Mouse (Mus musculus) mammary gland, adult 2 months (tissue): ENCODE measurements around the gene Mum1l1. TPM values are rescaled to one million over a fixed set of nuclear protein-coding genes. Genes with fewer than 3 reads are reported as not detected.

Source experiments
- polyA plus RNA-seq: library from polyadenylated mRNA; depleted of rRNA; stranded (reverse); fragments of >200 nt; gene quantifications from 2 replicates; pipeline ENCODE4 v1.2.3, GENCODE M21; 2012; ENCODE audit warnings: low replicate concordance; rRNA removed

Mum1l1 gene
- 1.4 and 4.2 TPM in 2 replicates for polyA plus RNA-seq

DNA sequence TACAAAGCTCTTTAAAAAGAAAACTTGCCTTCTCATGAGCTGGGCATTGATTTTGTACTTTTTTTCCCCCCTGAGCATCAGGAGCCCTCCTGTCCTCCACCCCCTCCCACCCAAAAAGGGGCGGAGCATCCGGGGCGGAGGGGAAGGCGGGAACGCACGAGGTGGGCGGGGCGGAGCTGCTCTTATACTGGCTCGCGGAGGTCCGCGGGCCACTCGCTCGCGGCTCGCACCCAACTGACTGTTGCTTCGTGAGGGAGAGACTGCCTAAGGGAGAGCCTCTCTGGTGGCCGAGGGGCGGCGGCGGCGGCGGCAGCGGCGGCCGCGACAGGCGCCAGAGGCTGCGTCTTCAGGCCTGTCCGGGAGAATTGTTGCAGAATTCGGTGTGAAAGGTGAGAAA lies at the start of gene Mum1l1:
Gene Mum1l1 (plus strand): TSS at position 214 of the 397 bp plus-strand sequence.

DNA sequence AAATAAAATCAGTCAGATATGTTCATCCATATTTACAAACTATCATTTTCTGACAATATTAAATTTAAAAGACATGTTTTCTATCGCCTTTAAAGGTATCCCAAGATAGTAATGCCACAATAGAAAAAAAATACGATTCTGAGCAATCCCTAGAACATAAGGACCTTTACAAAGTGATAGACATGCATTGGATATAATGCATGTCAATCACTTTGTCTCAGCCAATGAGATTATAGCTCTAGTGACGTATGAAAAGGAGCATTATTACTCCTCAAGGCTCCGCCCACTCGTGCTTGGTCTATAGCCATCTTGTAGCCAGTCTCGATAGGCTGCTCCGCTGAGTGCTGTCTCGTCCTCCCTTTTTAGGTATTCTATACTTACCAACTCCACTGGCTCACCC lies 30.9 kb upstream of the Mum1l1 start, which contains the start of gene 4933428M09Rik:
Gene 4933428M09Rik (plus strand): TSS at position 301 of the 400 bp plus-strand sequence.

Other genes starting within 250 kb of the Mum1l1 start
- not detected in 2 replicates for gene Serpina7, start 124.8 kb upstream of the Mum1l1 start, polyA plus RNA-seq
- not detected in 2 replicates for gene 4930513O06Rik, start 123.8 kb upstream of the Mum1l1 start, polyA plus RNA-seq
- gene 4933428M09Rik, start 30.8 kb upstream of the Mum1l1 start, polyA plus RNA-seq = not detected in 2 replicates
- not detected in 2 replicates for gene Trap1a, start 123.6 kb downstream of the Mum1l1 start, polyA plus RNA-seq